Mouse (Mus musculus) heart, postnatal 25 days (tissue): ENCODE measurements around the gene Traf4. TPM values are rescaled to one million over a fixed set of nuclear protein-coding genes. Genes with fewer than 3 reads are reported as not detected.
"Not testable (repeated sequence)": the region's sequence is repeated elsewhere in the genome, so short reads cannot be mapped to it uniquely, and the experiment has no call there.

ENCODE experiments used
- DNase-seq: peaks from one replicate; pipeline ENCODE4 v3.0.0; 2022; ENCODE audit warnings: low spot score
- intact Hi-C: fragments of 180-260 bp; cut with DNase I; formaldehyde crosslinking; loops from one replicate; pipeline ENCODE4 v1.15.1; 2025
- total RNA-seq, 2 experiments: library from RNA; stranded (reverse); gene quantifications; 2 replicates each; pipeline ENCODE4 v1.2.3; 2021

Gene Traf4
- total RNA-seq, 2 experiments from 2014 or later: 4.6 to 6.7 TPM

DNA sequence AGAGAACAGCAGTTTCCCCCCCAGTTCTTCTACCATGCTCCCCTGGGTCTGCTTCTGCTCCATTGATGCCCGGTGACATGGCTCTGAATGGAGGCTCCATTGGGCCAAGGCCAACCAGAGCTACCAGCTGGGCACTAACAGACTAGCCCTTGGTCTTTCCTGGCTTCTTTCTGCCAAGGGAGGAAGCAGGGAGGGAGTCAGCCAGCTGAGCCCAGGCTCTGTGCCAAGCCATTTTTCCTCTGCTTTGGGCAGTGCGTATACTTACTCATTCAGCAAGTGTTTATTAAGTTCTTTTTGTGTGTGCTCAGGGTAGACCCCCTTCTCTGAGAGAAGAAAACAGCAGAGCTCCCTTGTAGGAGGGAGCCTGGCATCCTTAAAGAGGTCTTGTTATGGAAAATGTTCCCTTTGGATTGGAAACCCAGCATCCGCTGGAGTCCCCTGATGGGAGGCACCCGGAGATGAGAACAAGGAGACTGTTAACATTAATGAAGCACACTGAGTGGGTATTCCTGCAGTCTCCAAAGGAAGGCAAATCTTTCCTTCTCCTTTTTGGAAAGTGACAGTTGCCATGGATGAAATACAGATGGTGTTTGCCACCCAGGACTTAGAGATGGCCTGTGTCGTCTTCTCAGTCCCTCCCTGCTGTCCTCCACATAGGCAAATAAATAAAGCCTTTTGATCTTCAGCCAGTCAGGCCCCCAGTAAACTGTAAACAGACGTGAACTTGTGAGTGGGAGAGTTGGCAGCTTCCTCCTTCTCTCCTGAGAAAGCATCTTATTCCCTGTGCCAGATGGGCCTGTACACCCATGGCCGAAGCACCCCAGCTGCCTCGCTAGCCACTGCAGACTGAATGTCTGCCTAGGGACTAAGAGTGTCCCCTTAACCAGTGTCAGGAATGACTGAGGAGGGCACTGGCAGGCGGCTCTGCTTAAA lies 12.8 kb downstream of the Traf4 start:
- intact Hi-C loops: no loop called here
- DNase-seq: peak; percentile 58

GRCm38 (mm10) chr11:78151161-78151560 lies 14.2 kb downstream of the Traf4 start:
- intact Hi-C loops: no loop called here
- DNase-seq: no peak

DNA sequence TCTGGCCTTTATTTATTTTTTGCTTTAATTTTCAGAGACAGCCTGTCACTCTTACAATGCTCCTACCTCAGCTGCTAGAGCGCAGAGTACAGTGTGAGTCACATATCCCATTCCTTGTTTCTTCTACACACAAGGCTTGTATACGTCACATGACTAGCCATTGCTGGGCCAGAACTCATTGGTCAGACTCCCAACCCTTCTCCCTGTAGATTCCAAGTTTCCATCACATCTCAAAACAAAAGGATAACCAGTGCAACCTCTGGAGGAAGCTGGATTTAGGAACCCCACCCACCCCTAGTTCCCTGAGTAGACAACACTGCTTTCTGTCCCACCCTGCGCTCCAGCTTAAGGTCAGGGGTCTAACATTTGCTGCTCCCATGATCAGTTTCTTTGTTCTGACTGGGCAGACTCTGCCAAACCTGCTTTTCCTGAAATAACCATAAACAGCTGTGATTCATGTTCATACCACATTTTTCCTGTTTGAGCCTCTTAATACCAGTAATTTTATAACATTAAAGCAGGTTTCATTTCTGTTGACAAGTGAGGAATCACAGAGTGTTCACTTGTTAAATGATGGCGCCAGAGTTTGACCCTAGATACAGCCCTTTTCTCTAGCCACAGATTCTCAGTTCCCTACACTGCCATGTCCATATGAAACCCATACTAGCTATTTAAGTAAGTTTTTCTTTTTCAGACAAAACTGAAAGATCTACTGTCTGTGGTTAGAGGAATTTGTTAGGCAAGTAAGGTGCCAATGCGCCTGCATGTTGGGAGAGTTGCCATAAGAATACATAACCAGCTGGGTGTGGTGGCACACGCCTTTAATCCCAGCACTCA lies 18.5 kb downstream of the Traf4 start:
- intact Hi-C loops: no loop called here
- DNase-seq: peak; percentile 34

GRCm38 (mm10) chr11:78146168-78146567 lies 19.2 kb downstream of the Traf4 start:
- intact Hi-C loops: no loop called here
- no peak for DNase-seq

GRCm38 (mm10) chr11:78143520-78143919 lies 21.9 kb downstream of the Traf4 start:
- intact Hi-C loops: no loop called here
- no peak for DNase-seq

DNA sequence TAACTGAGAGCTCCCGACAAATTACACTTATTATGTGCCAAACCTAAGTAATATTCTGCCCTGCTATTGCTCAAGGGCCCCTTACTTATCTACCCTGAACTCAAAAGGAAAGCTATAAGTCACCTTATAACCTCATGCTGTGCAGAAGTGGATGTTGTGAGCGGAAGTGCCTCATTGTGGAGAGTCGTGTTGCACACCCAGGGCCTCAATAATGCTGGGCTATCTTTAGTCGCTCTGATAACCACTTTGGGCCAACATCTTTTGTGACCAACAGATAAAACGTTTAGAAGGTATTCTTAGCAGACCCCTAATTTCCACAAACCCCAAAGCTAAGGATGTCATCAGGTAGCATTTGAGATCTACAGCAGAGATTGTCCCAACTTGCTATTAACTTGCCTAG lies 24.7 kb downstream of the Traf4 start:
- intact Hi-C loops: no loop called here

DNA sequence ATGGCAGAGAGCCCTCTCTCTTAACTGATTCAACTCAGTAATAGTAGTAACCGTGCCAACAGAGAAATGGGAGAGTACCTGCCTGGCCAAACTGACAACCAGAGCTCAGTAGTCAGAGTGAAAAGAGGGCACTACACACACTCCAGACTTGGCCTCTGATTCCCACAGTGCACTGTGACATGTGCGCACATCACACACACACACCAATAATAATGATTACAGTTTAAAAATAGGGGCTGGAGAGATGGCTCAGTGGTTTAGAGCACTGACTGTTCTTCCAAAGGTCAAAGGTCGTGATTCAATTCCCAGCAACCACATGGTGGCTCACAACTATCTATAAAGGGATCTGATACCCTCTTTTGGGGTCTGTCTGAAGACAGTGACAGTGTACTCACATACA lies 27.4 kb downstream of the Traf4 start:
- no peak for DNase-seq
- intact Hi-C loops: no loop called here

More for the DNA sequence above, 24.7 kb downstream of the Traf4 start:
- DNase-seq: no peak

- no peak for DNase-seq
- intact Hi-C loops: no loop called here
Observed at GRCm38 (mm10) chr11:78137584-78137983, 27.8 kb downstream of the Traf4 start.

DNA sequence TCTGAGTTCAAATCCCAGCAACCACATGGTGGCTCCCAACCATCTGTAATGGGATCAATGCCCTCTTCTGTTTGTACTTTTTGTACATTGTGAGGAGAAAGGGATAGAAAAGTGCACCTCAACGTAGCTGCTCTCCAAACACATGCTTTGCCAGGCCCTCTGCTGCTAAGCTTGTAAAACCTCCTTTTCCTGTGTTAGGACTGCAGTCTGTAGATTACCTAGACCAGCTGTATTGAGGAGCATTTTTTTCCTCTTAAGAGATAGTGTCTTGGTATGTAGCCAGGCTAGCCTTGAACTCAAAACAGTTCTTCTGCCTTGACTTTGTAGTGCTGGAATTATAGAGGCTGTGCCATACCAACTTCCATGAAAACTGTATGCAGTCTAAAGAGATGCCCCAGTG lies 29.3 kb downstream of the Traf4 start:
- no peak for DNase-seq
- intact Hi-C loops: no loop called here

DNA sequence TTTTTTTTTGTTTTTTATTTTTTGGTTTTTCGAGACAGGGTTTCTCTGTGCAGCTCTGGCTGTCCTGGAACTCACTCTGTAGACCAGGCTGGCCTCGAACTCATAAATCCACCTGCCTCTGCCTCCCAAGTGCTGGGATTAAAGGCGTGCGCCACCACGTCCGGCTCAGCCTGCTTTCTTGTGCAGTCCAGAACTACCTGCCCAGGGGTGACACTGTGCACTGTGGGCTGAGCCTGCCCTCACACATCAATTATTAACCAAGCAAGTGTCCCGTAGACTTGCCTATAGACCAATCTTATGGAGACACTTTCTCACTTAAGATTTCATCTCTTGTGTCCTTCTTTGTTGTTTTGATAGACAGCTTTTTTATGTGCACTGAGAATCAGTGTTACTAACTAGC lies 30.1 kb downstream of the Traf4 start:
- not testable (repeated sequence) for DNase-seq

DNA sequence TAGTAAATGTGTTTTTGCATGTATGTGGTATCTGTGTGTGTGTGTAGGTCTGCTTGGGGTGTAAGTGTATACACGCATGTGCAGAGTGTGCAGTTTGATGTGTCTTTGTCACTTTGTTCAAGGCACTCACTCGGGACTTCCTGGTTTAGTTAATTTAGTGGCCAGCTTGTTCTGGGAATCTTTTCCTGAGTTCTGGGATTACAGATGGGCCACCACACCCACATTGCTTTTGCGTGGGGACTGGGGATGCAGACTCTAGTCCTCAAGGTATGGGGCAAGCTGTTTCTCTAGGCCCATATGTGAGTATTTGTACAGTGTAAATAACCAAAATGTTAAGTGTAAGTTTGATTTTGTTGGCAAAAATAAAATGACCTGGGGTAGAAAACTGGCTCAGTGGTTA lies 31.0 kb downstream of the Traf4 start:
- intact Hi-C loops: loop anchor here (5.0 kb wide), 1 partner anchor 37 kb away; no protein-coding TSS in a partner anchor

More for the DNA sequence above, 30.1 kb downstream of the Traf4 start:
- intact Hi-C loops: not testable (repeated sequence)

GRCm38 (mm10) chr11:78133915-78134314 lies 31.5 kb downstream of the Traf4 start:
- no peak for DNase-seq
- intact Hi-C loops: loop anchor here (5.0 kb wide), 1 partner anchor 37 kb away; no protein-coding TSS in a partner anchor

More for the DNA sequence above, 31.0 kb downstream of the Traf4 start:
- no peak for DNase-seq

- intact Hi-C loops: no loop called here
- no peak for DNase-seq
Observed at GRCm38 (mm10) chr11:78129458-78129857, 35.9 kb downstream of the Traf4 start.

DNA sequence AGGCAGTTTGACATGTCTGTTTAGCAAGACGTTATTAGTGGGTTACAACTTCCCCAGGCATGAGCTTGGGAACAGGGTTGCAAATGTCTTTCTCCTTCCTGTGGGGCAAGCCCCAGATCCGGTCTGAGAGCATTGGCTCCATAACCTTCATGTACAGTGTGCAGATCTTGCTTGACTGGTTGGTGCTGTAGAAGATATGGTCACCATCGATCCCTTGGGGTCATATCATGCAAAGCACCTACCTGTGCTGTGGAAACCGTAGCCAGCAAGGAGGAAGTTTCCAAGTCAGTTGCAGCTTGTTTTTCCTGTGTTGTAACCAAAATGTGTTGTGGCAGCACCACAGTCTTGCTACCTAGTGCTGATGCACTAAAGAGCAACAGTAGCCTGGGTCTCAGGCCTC lies 38.6 kb downstream of the Traf4 start:
- intact Hi-C loops: no loop called here
- DNase-seq: no peak

DNA sequence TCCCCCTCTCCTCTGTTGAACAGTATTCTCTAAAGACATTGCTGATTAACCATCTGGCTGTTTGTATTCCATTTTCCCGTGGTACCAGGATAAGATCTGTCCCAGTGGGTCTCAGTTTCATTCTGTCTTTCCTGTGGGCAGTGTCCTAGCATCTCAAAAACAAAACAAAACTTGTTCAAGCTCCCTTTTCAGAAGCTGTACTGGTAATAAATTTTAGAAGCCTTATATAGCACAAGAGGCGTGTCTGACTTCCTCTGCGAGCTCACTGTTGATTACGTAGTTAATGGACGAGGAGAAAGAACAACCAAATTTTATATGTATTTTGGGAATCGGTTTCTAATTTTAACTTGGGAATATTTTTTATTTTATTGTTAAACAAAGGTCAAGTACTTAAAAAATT lies 39.7 kb downstream of the Traf4 start:
- no peak for DNase-seq
- intact Hi-C loops: no loop called here

GRCm38 (mm10) chr11:78123782-78124181 lies 41.6 kb downstream of the Traf4 start:
- intact Hi-C loops: no loop called here

GRCm38 (mm10) chr11:78122815-78123214 lies 42.6 kb downstream of the Traf4 start:
- intact Hi-C loops: no loop called here
- no peak for DNase-seq

More at GRCm38 (mm10) chr11:78123782-78124181, 41.6 kb downstream of the Traf4 start:
- DNase-seq: no peak

DNA sequence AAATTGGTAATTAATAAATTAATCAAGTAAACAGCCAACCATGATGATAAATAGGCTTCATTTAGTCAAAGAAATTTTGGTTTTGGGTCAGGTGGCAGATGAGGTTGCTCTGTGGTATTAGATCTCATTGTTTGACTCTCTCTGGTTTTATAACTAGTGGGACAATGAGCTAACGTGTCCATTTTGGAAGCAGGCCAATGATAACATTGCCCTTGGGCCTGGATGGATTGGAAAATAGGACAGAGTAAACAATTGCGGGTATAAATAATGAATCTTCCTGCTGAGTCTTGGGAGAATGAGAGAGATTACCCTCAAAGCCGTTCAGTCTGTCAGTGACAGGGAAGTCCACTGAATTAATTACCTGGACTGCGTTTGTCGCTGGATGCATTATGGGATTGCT lies 44.2 kb downstream of the Traf4 start:
- intact Hi-C loops: no loop called here
- peak; percentile 14 for DNase-seq

- intact Hi-C loops: no loop called here
- DNase-seq: no peak
Observed at GRCm38 (mm10) chr11:78119898-78120297, 45.5 kb downstream of the Traf4 start.

- no peak for DNase-seq
- intact Hi-C loops: no loop called here
Observed at GRCm38 (mm10) chr11:78118467-78118866, 46.9 kb downstream of the Traf4 start.

GRCm38 (mm10) chr11:78116146-78116410 lies 49.3 kb downstream of the Traf4 start:
- DNase-seq: no peak
- intact Hi-C loops: no loop called here
